10 mouse cellular contexts compared by ENCODE assay signal in the genomic region with DNA sequence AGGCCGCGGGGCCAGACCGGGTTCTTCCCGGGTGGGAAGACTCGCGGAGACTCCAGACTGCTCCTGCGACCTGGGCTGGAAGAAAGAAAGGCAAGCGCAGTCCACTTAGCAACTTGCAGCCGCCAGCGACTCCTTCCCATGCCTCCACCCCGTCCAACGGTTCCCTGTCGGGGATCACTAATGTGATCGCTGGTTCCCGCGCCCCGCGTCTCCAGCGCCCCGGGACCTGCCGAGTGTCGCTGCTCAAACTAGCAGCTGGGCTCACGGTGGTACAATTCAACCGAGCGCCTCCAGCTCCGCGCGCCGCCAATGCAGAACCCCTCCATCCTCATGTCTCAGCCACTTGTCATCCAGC. TPM values are rescaled to one million over a fixed set of nuclear protein-coding genes. Genes with fewer than 3 reads are reported as not detected.
A peak's percentile ranks its signal among the peaks of the same experiment; 100 is the strongest.
DNase-seq lines count a peak whose midpoint lies in the region; ATAC-seq and TF ChIP-seq lines count a peak whose summit lies in the region.
"Had no signal": no experiment of that assay in that cellular context is flagged by ENCODE, and none has a peak within 500 bp of the region (broad histone marks: within the 10 kb centered on the region; RNA-seq: fewer than 3 reads in every experiment).

No protein-coding gene starts in this region.

- no peak for ATAC-seq in kidney, embryonic 14.5 days (ENCODE audit: low FRiP score, low TSS enrichment)
- no peak for ATAC-seq in intestine, embryonic 16.5 days
- ATAC-seq in neural tube, embryonic 13.5 days (ENCODE audit: low read depth) = peak; percentile 25; the same call in 1 of the 2 replicates

- peak overlapping the region; percentile 19 for H3K4me2 ChIP-seq in kidney, embryonic 14.5 days (replicated peaks; ENCODE audit: low read depth, low read length)
- H3K4me2 ChIP-seq in intestine, embryonic 16.5 days (ENCODE audit: low read depth, low read length) = peak overlapping the region; percentile 49
- peak overlapping the region; percentile 39 for H3K4me2 ChIP-seq in neural tube, embryonic 13.5 days

- TF ChIP-seq POLR2A in kidney, adult 2 months (IDR thresholded peaks at IDR 0.05; ENCODE audit: low read depth, low read length) = no peak

- no peaks in the 10 kb centered on the region for H3K9me3 ChIP-seq in kidney, embryonic 14.5 days (ENCODE audit: control insufficient read depth, low read length)
- no peaks in the 10 kb centered on the region for H3K9me3 ChIP-seq in embryonic facial prominence, embryonic 10.5 days
- no peaks in the 10 kb centered on the region for H3K9me3 ChIP-seq in intestine, embryonic 16.5 days (ENCODE audit: control insufficient read depth, low read length)
- H3K9me3 ChIP-seq in neural tube, embryonic 13.5 days = no peaks in the 10 kb centered on the region

- no peak for DNase-seq in kidney, adult 2 months
- peak; percentile 65 for DNase-seq in embryonic facial prominence, embryonic 10.5 days (ENCODE audit: low spot score)
- DNase-seq in right cerebral cortex, postnatal 10 days (ENCODE audit: low spot score in 2 of 2) = no peak
- no peak for DNase-seq in layer of hippocampus, adult 2 months (ENCODE audit: low spot score in 2 of 2)
- DNase-seq in lung, adult 18-20 months = no peak
- DNase-seq: cerebellum, postnatal 36 days had no signal

- H3K27me3 ChIP-seq in kidney, embryonic 14.5 days (ENCODE audit: control insufficient read depth, insufficient read depth, low read length) = peaks cover 90% of the 10 kb centered on the region
- peaks cover 3% of the 10 kb centered on the region for H3K27me3 ChIP-seq in kidney, adult 2 months (replicated peaks; ENCODE audit: control insufficient read depth, insufficient read depth, low read length)
- H3K27me3 ChIP-seq in embryonic facial prominence, embryonic 10.5 days (replicated peaks; ENCODE audit: low read depth, poor library complexity, severe bottlenecking) = peaks cover 100% of the 10 kb centered on the region
- peaks cover 66% of the 10 kb centered on the region for H3K27me3 ChIP-seq in intestine, embryonic 16.5 days (replicated peaks; ENCODE audit: control insufficient read depth, insufficient read depth, low read length)
- H3K27me3 ChIP-seq in neural tube, embryonic 13.5 days = peaks cover 94% of the 10 kb centered on the region

- peaks cover 5% of the 10 kb centered on the region; the same call in 1 of the 2 replicates for H3K4me1 ChIP-seq in kidney, embryonic 14.5 days (ENCODE audit: control insufficient read depth, insufficient read depth, low read length)
- no peaks in the 10 kb centered on the region for H3K4me1 ChIP-seq in kidney, adult 2 months (ENCODE audit: control insufficient read depth, insufficient read depth, low read length)
- peaks cover 22% of the 10 kb centered on the region for H3K4me1 ChIP-seq in embryonic facial prominence, embryonic 10.5 days
- peaks cover 5% of the 10 kb centered on the region for H3K4me1 ChIP-seq in intestine, embryonic 16.5 days (ENCODE audit: control insufficient read depth, insufficient read depth, low read length)
- peaks cover 16% of the 10 kb centered on the region for H3K4me1 ChIP-seq in neural tube, embryonic 13.5 days (replicated peaks)

- peak overlapping the region; percentile 27 for H3K4me3 ChIP-seq in kidney, embryonic 14.5 days (ENCODE audit: low read length)
- no peak overlapping the region for H3K4me3 ChIP-seq in kidney, adult 2 months (ENCODE audit: insufficient read depth, low read depth, low read length)
- peak overlapping the region; percentile 36 for H3K4me3 ChIP-seq in embryonic facial prominence, embryonic 10.5 days
- peak overlapping the region; percentile 39 for H3K4me3 ChIP-seq in intestine, embryonic 16.5 days (ENCODE audit: low read length)
- H3K4me3 ChIP-seq in neural tube, embryonic 13.5 days = peak overlapping the region; percentile 8
- no peak overlapping the region for H3K4me3 ChIP-seq in layer of hippocampus, adult 2 months

- WGBS in kidney, embryonic 14.5 days = 1% methylated on average over 29 of the region's 29 CpGs
- 3% methylated on average over 29 of the region's 29 CpGs for WGBS in kidney, adult 2 months
- under 1% methylated on average over 29 of the region's 29 CpGs for WGBS in embryonic facial prominence, embryonic 10.5 days
- WGBS in intestine, embryonic 16.5 days = 2% methylated on average over 29 of the region's 29 CpGs
- under 1% methylated on average over 29 of the region's 29 CpGs for WGBS in neural tube, embryonic 13.5 days

- no peak overlapping the region for H3K9ac ChIP-seq in kidney, embryonic 14.5 days (ENCODE audit: low read depth, low read length)
- H3K9ac ChIP-seq in intestine, embryonic 16.5 days (ENCODE audit: low read depth, low read length) = no peak overlapping the region
- H3K9ac ChIP-seq in neural tube, embryonic 13.5 days = no peak overlapping the region

- TF ChIP-seq CTCF in kidney, adult 2 months (conservative IDR thresholded peaks at IDR 0.05; ENCODE audit: insufficient read depth, insufficient read length, low read depth, low read length) = no peak
- TF ChIP-seq CTCF in layer of hippocampus, adult 2 months (conservative IDR thresholded peaks at IDR 0.05) = no peak

- H3K27ac ChIP-seq in kidney, embryonic 14.5 days (ENCODE audit: low read depth, low read length) = no peak overlapping the region
- no peak overlapping the region for H3K27ac ChIP-seq in kidney, adult 2 months (ENCODE audit: insufficient read depth, low read depth, low read length)
- no peak overlapping the region for H3K27ac ChIP-seq in embryonic facial prominence, embryonic 10.5 days (replicated peaks)
- H3K27ac ChIP-seq in intestine, embryonic 16.5 days (ENCODE audit: low read length) = no peak overlapping the region
- no peak overlapping the region for H3K27ac ChIP-seq in neural tube, embryonic 13.5 days (replicated peaks)
- H3K27ac ChIP-seq in layer of hippocampus, adult 2 months = no peak overlapping the region

- no peaks in the 10 kb centered on the region for H3K36me3 ChIP-seq in kidney, embryonic 14.5 days (ENCODE audit: control insufficient read depth, insufficient read depth, low read length)
- H3K36me3 ChIP-seq in kidney, adult 2 months (ENCODE audit: control insufficient read depth, insufficient read depth, low read length) = no peaks in the 10 kb centered on the region
- H3K36me3 ChIP-seq in embryonic facial prominence, embryonic 10.5 days (replicated peaks) = no peaks in the 10 kb centered on the region
- H3K36me3 ChIP-seq in intestine, embryonic 16.5 days (ENCODE audit: control insufficient read depth, insufficient read depth, low read length) = no peaks in the 10 kb centered on the region
- H3K36me3 ChIP-seq in neural tube, embryonic 13.5 days = no peaks in the 10 kb centered on the region

RNA-seq across cellular contexts. Expression of a gene that starts 3.9 kb away (rescaled TPM):
- polyA plus RNA-seq in kidney, embryonic 14.5 days (2014; fragmentation: Nextera tagmentation; extraction: Ambion mirVana) = not detected in 2 replicates
- not detected in 2 replicates for polyA plus RNA-seq in kidney, adult 2 months (2012; rRNA removed)
- 0.05 TPM in 1 of 2 replicates, not detected in the other for polyA plus RNA-seq in embryonic facial prominence, embryonic 10.5 days (2016; fragmentation: Nextera tagmentation; extraction: Ambion mirVana)
- polyA plus RNA-seq in intestine, embryonic 16.5 days (2015; fragmentation: Nextera tagmentation; extraction: Ambion mirVana) = not detected in 2 replicates
- not detected in 2 replicates for polyA plus RNA-seq in neural tube, embryonic 13.5 days (2015; fragmentation: Nextera tagmentation; extraction: Ambion mirVana)
- total RNA-seq in layer of hippocampus, adult 2 months (2021) = not detected
- total RNA-seq: MEL had no signal

Comparison
In these comparisons a context has a peak if more than half of its experiments do, and no peak if none do; other contexts are left out.
1. H3K4me3 ChIP-seq: peak in kidney, embryonic 14.5 days (single experiment), embryonic facial prominence, embryonic 10.5 days (single experiment), intestine, embryonic 16.5 days (single experiment) and neural tube, embryonic 13.5 days (single experiment); none in kidney, adult 2 months (single experiment) and layer of hippocampus, adult 2 months (single experiment).
2. Peak in every context shown above with its lines, with median percentiles within 50 percentile points of each other: H3K4me2 ChIP-seq.